Mouse (Mus musculus) intestine, postnatal 0 days (tissue): ENCODE results near the gene Ifnlr1. TPM values are rescaled to one million over a fixed set of nuclear protein-coding genes. Genes with fewer than 3 reads are reported as not detected.
A peak's percentile ranks its signal among the peaks of the same experiment; 100 is the strongest.

Experiments used
- ATAC-seq: fragments of 200-750 bp; cut with Nextera tagmentation; 2 replicates; pipeline ENCODE4 v1.8.0; 2017; ENCODE audit warnings: mild to moderate bottlenecking, moderate TSS enrichment, moderate library complexity
- H3K27ac ChIP-seq: fragments of 300-500 bp; sonication (generic); 2 replicates; pipeline ENCODE4 v1.5.1; 2014; ENCODE audit warnings: mild to moderate bottlenecking, low read depth, low read length, moderate library complexity
- H3K27me3 ChIP-seq: fragments of 300-500 bp; sonication (generic); replicated peaks from 2 replicates; pipeline ENCODE4 v1.6.1; 2014; ENCODE audit warnings: low read length, mixed read lengths; ENCODE audit not compliant: control insufficient read depth, insufficient read depth
- H3K36me3 ChIP-seq: fragments of 300-500 bp; sonication (generic); 2 replicates; pipeline ENCODE4 v1.6.1; 2014; ENCODE audit warnings: mild to moderate bottlenecking, moderate library complexity; ENCODE audit not compliant: control insufficient read depth, insufficient read depth
- H3K4me1 ChIP-seq: fragments of 300-500 bp; sonication (generic); replicated peaks from 2 replicates; pipeline ENCODE4 v1.6.1; 2014; ENCODE audit warnings: antibody characterized with exemption, low read length, mixed read lengths; ENCODE audit not compliant: control insufficient read depth, insufficient read depth
- H3K4me2 ChIP-seq: fragments of 300-500 bp; sonication (generic); replicated peaks from 2 replicates; pipeline ENCODE4 v1.6.1; 2014; ENCODE audit warnings: low read depth, mild to moderate bottlenecking, moderate library complexity
- H3K4me3 ChIP-seq: fragments of 300-500 bp; sonication (generic); 2 replicates; pipeline ENCODE4 v1.5.1; 2014; ENCODE audit warnings: low read depth, low read length
- H3K9ac ChIP-seq: fragments of 300-500 bp; sonication (generic); 2 replicates; pipeline ENCODE4 v1.6.1; 2014; ENCODE audit warnings: mild to moderate bottlenecking, low read depth, low read length
- H3K9me3 ChIP-seq: fragments of 300-500 bp; sonication (generic); 2 replicates; pipeline ENCODE4 v1.6.1; 2016; ENCODE audit warnings: mixed run types; ENCODE audit not compliant: control insufficient read depth
- CTCF ChIP-seq: sonication (generic); IDR thresholded peaks from 2 replicates; pipeline ENCODE4 v1.5.1; 2016; ENCODE audit warnings: low read depth, mild to moderate bottlenecking, control low read depth, antibody characterized with exemption, moderate library complexity
- WGBS: fragments of 180-500 bp; shearing (Covaris S2); extraction: QIAGEN DNeasy Blood & Tissue Kit; methylation state at CpG from one replicate; pipeline ENCODE4 v1.1.7; 2014; 5-methylcytosine and 5-hydroxymethylcytosine counted together
- polyA plus RNA-seq: library from polyadenylated mRNA; unstranded; fragments of >200 nt; fragmentation: Nextera tagmentation; extraction: Ambion mirVana; gene quantifications from 2 replicates; pipeline ENCODE4 v1.2.1, GENCODE M21; 2015

Gene Ifnlr1
- polyA plus RNA-seq, 1 experiment from 2014 or later, result 5.5 TPM

GRCm38 (mm10) chr4:135730204-135730603, 44.1 kb downstream of the Ifnlr1 start:
- Histone ChIP-seq H3K27ac (peak overlapping the region; percentile 54; the same call in 1 of the 2 replicates), H3K36me3 (peaks cover 28% of the 10 kb centered on the region), H3K4me3 (peak overlapping the region; percentile 58), H3K4me2 (peak overlapping the region; percentile 74), H3K9me3 (no peaks in the 10 kb centered on the region), H3K4me1 (no peaks in the 10 kb centered on the region; the same call in 1 of the 2 replicates), H3K27me3 (no peaks in the 10 kb centered on the region), H3K9ac (peak overlapping the region; percentile 45)
- 50% methylated on average over 9 of the region's 9 CpGs for WGBS
- no peak for ATAC-seq
- TF ChIP-seq CTCF, result no peak

- no peaks in the 10 kb centered on the region; the same call in 1 of the 2 replicates for H3K4me1 ChIP-seq
- no peaks in the 10 kb centered on the region for H3K9me3 ChIP-seq
- peaks cover 33% of the 10 kb centered on the region for H3K36me3 ChIP-seq
- WGBS, result 66% methylated on average over 8 of the region's 8 CpGs
- no peak overlapping the region for H3K27ac ChIP-seq
- no peak overlapping the region for H3K9ac ChIP-seq
- H3K4me2 ChIP-seq, result peak overlapping the region; percentile 74
- no peak for TF ChIP-seq CTCF
- ATAC-seq, result no peak
- peak overlapping the region; percentile 58; the same call in 1 of the 2 replicates for H3K4me3 ChIP-seq
- H3K27me3 ChIP-seq, result no peaks in the 10 kb centered on the region
Observed at GRCm38 (mm10) chr4:135730951-135731350, 44.9 kb downstream of the Ifnlr1 start.

GRCm38 (mm10) chr4:135733901-135734300, 47.8 kb downstream of the Ifnlr1 start:
- 95% methylated on average over 14 of the region's 14 CpGs for WGBS
- Histone ChIP-seq H3K27me3 (no peaks in the 10 kb centered on the region), H3K4me2 (no peak overlapping the region), H3K9me3 (no peaks in the 10 kb centered on the region), H3K4me3 (no peak overlapping the region), H3K27ac (no peak overlapping the region), H3K9ac (no peak overlapping the region), H3K36me3 (peaks cover 46% of the 10 kb centered on the region), H3K4me1 (peaks cover 3% of the 10 kb centered on the region; the same call in 1 of the 2 replicates)
- ATAC-seq, result no peak
- no peak for TF ChIP-seq CTCF

DNA sequence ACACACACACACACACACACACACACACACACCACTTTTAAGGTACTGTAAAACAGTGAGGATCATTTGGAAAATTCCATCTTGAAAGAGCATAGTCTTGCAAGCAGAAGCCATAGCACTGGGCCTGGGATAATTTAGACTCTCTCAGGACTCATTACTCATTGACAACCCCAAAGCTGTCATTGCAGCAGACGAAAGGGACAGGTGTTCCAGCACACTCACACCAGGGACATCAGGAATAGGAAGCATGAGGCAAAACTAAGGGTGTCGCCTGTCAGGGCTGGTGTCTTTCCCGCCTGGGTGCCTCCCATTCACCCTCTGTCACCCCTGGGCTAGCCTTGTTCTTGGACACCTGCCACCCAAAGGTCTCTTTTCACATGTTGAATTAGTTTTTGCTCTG, 50.8 kb downstream of the Ifnlr1 start:
- Histone ChIP-seq H3K4me3 (no peak overlapping the region), H3K27ac (no peak overlapping the region), H3K4me1 (peaks cover 3% of the 10 kb centered on the region; the same call in 1 of the 2 replicates), H3K4me2 (no peak overlapping the region), H3K9me3 (no peaks in the 10 kb centered on the region), H3K36me3 (peaks cover 51% of the 10 kb centered on the region), H3K27me3 (no peaks in the 10 kb centered on the region), H3K9ac (no peak overlapping the region)
- 43% methylated on average over 3 of the region's 3 CpGs for WGBS
- ATAC-seq, result no peak
- no peak for TF ChIP-seq CTCF

DNA sequence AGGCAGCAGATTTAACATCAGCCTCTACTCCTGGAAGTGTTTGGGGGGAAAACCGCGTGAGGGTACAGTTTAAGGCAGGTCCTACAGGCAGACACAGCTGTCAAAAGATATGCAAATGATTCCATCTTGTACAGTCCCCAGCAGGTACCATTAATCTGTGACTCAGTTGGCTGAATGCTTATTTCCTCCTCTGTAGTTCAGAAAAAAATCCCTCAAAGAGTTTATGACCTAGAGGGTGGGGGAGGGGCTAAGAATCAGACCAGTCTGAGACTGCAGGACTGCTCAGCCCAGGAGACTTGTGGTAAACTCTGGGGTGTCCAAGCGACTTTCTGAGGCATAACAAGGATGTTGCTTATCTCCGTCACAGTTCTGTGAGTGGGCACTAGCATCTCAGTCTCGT, 52.1 kb downstream of the Ifnlr1 start:
- Histone ChIP-seq H3K27me3 (no peaks in the 10 kb centered on the region), H3K4me1 (peaks cover 3% of the 10 kb centered on the region), H3K4me3 (no peak overlapping the region), H3K36me3 (peaks cover 46% of the 10 kb centered on the region), H3K27ac (peak overlapping the region; percentile 62), H3K4me2 (no peak overlapping the region; the same call in 1 of the 2 replicates), H3K9ac (no peak overlapping the region), H3K9me3 (no peaks in the 10 kb centered on the region)
- 19% methylated on average over 5 of the region's 5 CpGs for WGBS
- ATAC-seq, result 0 out of 2 replicates have a peak, but pooled peaks have one; percentile 12
- no peak for TF ChIP-seq CTCF

- H3K27ac ChIP-seq, result peak overlapping the region; percentile 62
- H3K27me3 ChIP-seq, result no peaks in the 10 kb centered on the region
- peaks cover 42% of the 10 kb centered on the region for H3K36me3 ChIP-seq
- H3K9ac ChIP-seq, result no peak overlapping the region
- H3K4me1 ChIP-seq, result peaks cover 10% of the 10 kb centered on the region
- H3K4me3 ChIP-seq, result no peak overlapping the region
- 32% methylated on average over 7 of the region's 7 CpGs for WGBS
- H3K9me3 ChIP-seq, result no peaks in the 10 kb centered on the region
- ATAC-seq, result peak; percentile 21; the same call in 1 of the 2 replicates
- H3K4me2 ChIP-seq, result no peak overlapping the region
- no peak for TF ChIP-seq CTCF
Observed at GRCm38 (mm10) chr4:135739148-135739547, 53.1 kb downstream of the Ifnlr1 start.
